Mouse (Mus musculus) megakaryocyte, embryonic 14.5 days (primary cell): ENCODE measurements around the gene Hira.

Source experiments
- FLI1 ChIP-seq: IDR thresholded peaks from 2 replicates; pipeline ENCODE4 v1.6.1; 2012; ENCODE audit warnings: low read length, inconsistent platforms, mixed read lengths
- GATA1 ChIP-seq: IDR thresholded peaks from 3 replicates; pipeline ENCODE4 v1.6.1; 2012; ENCODE audit warnings: mixed read lengths, low read length, inconsistent platforms, borderline replicate concordance

DNA sequence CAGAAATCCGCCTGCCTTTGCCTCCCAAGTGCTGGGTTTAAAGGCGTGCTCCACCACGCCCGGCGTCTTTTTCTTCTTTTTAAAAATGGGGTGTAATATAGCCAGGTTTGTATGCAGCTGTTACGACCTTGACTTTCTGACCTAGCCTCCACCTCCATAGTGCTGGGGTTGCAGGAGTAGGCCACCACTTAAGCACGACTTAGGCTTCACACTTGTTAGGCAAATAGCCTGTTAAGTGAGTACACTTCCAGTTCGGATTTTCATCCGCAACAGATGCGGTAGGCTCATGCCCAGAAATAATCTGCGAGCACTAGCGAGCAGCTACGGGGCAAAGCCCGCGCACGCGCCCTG lies 771 bp upstream of the Hira start:
- TF ChIP-seq GATA1 = no peak
- TF ChIP-seq FLI1 = no peak
